In the genomic region with DNA sequence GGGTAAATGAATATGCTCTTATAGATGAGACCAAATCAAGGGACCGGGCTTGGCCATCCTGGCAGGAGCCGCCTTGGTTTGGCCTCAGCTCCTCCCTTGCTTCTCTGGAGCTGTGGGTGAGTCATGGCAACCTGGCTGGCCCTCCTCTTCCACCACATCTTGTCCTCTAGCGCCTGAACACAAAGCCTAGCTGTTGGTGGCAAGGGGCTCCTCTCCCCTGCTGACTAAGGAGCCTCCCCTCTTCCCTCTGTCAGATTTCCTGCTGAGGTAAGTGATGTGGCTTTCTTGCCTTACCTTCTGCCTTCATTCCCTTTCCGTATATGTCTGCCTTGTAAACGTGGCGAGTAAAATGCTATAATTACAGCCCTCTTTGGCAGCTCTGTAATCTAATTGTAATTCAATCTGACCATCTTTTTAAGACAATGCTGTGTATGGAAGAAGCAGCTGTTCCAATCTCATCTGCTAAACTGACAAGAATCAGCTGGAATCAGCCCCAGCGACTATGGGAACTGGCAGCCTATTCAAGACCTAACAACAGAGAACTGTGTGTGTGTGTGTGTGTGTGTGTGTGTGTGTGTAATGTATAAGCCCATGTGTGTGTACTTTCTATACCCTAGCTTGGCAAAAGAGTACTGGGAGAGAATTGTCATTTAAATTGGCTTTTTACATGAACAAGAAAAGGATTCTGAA, we compare ENCODE assay signal across 7 mouse cellular contexts.
DNase-seq lines count a peak whose midpoint lies in the region; ATAC-seq lines count a peak whose summit lies in the region.

No protein-coding gene starts in this region.

- ATAC-seq in lung, embryonic 15.5 days (ENCODE audit: borderline replicate concordance, extremely low read depth, low FRiP score, low TSS enrichment), result 0 out of 2 replicates have a peak, but pooled peaks have one; percentile 62
- peak; percentile 86 for ATAC-seq in forebrain, embryonic 12.5 days (ENCODE audit: low FRiP score)
- peak; percentile 39; the same call in 1 of the 2 replicates for ATAC-seq in stomach, embryonic 15.5 days (ENCODE audit: insufficient read depth, low FRiP score, low read depth)
- no peak for ATAC-seq in monocyte, adult 5-6 weeks (replicated peaks; ENCODE audit: insufficient number of reproducible peaks, low FRiP score, low TSS enrichment, poor library complexity, severe bottlenecking)

- no peaks in the 10 kb centered on the region for H3K36me3 ChIP-seq in lung, embryonic 15.5 days
- H3K36me3 ChIP-seq in forebrain, embryonic 12.5 days (replicated peaks), result 0 out of 2 replicates have a peak, but pooled peaks cover under 1% of the 10 kb centered on the region
- no peaks in the 10 kb centered on the region for H3K36me3 ChIP-seq in stomach, embryonic 15.5 days

- H3K27ac ChIP-seq in lung, embryonic 15.5 days, result no peak overlapping the region
- peak overlapping the region; percentile 97 for H3K27ac ChIP-seq in forebrain, embryonic 12.5 days
- no peak overlapping the region for H3K27ac ChIP-seq in stomach, embryonic 15.5 days

- 43% methylated on average over 7 of the region's 7 CpGs for WGBS in lung, embryonic 15.5 days
- 21% methylated on average over 7 of the region's 7 CpGs for WGBS in forebrain, embryonic 12.5 days
- 41% methylated on average over 7 of the region's 7 CpGs for WGBS in stomach, embryonic 15.5 days

- intact Hi-C loops in left cerebral cortex, postnatal 10 days (cut with DNase I), result loop anchor here (5.0 kb wide), 1 partner anchor 60 kb away; no protein-coding TSS in a partner anchor

- no peak overlapping the region for H3K4me3 ChIP-seq in lung, embryonic 15.5 days
- H3K4me3 ChIP-seq in forebrain, embryonic 12.5 days (replicated peaks), result no peak overlapping the region
- H3K4me3 ChIP-seq in stomach, embryonic 15.5 days (replicated peaks), result no peak overlapping the region

- no peak overlapping the region for H3K4me2 ChIP-seq in lung, embryonic 15.5 days
- peak overlapping the region; percentile 22 for H3K4me2 ChIP-seq in forebrain, embryonic 12.5 days
- H3K4me2 ChIP-seq in stomach, embryonic 15.5 days, result 0 out of 2 replicates have a peak overlapping the region, but pooled peaks have one; percentile 21

- no peak overlapping the region for H3K9ac ChIP-seq in lung, embryonic 15.5 days
- peak overlapping the region; percentile 3; the same call in 1 of the 2 replicates for H3K9ac ChIP-seq in forebrain, embryonic 12.5 days
- H3K9ac ChIP-seq in stomach, embryonic 15.5 days, result no peak overlapping the region

- no peaks in the 10 kb centered on the region for H3K9me3 ChIP-seq in lung, embryonic 15.5 days
- no peaks in the 10 kb centered on the region for H3K9me3 ChIP-seq in forebrain, embryonic 12.5 days
- H3K9me3 ChIP-seq in stomach, embryonic 15.5 days, result no peaks in the 10 kb centered on the region

- no peaks in the 10 kb centered on the region for H3K27me3 ChIP-seq in lung, embryonic 15.5 days
- H3K27me3 ChIP-seq in forebrain, embryonic 12.5 days, result no peaks in the 10 kb centered on the region
- H3K27me3 ChIP-seq in stomach, embryonic 15.5 days (replicated peaks), result no peaks in the 10 kb centered on the region

- DNase-seq in lung, postnatal 36 days, result no peak
- peak; percentile 12 to 50 for DNase-seq in left cerebral cortex, postnatal 10 days (ENCODE audit: extremely low spot score in 1 of 2, low spot score in 2 of 2)
- DNase-seq in adrenal gland, postnatal 4 days (ENCODE audit: low spot score in 2 of 2), result no peak

- peaks cover 8% of the 10 kb centered on the region for H3K4me1 ChIP-seq in lung, embryonic 15.5 days
- peaks cover 57% of the 10 kb centered on the region for H3K4me1 ChIP-seq in forebrain, embryonic 12.5 days
- H3K4me1 ChIP-seq in stomach, embryonic 15.5 days, result no peaks in the 10 kb centered on the region

Comparison
In these comparisons a context has a peak if more than half of its experiments do, and no peak if none do; other contexts are left out.
1. DNase-seq: peak in left cerebral cortex, postnatal 10 days (2 of 2); none in lung, postnatal 36 days (single experiment) and adrenal gland, postnatal 4 days (0 of 2).